Mouse (Mus musculus) left cerebral cortex, postnatal 14 days (tissue): Measurements from ENCODE around the gene Slc25a1. TPM values are rescaled to one million over a fixed set of nuclear protein-coding genes. Genes with fewer than 3 reads are reported as not detected.

ENCODE experiments used
- DNase-seq, 2 experiments: peaks; one replicate each; pipeline ENCODE4 v3.0.0; 2021 to 2022; ENCODE audit warnings: low spot score in 2 of 2, mixed read lengths in 1 of 2
- intact Hi-C: fragments of 180-260 bp; cut with DNase I; formaldehyde crosslinking; loops from one replicate; pipeline ENCODE4 v1.15.1; 2025
- total RNA-seq, 2 experiments: library from RNA; stranded (reverse); gene quantifications; 2 replicates each; pipeline ENCODE4 v1.2.3; 2021

Gene Slc25a1
- total RNA-seq, 2 experiments from 2014 or later = 52.4 to 53.8 TPM

DNA sequence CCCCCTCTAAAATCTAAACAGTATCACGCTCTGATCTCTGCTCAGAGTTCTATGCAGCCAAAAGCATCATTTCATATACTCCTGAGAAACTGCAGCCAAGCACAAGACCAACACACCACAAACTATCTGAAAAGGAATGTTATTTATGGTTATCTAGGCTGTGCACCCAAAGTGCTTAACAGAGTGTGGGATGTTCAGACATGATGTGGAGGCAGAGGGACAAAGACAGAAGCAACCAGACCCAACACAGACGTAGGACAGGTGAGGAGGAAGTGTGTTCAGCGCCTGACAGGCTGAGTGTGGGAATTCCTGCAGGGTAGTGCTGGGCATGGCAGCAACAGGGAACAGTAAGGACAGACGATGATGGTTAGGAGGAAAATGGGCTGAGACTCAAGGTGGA lies 48.4 kb downstream of the Slc25a1 start:
- peak in 1 of 2 experiments; percentile 35 for DNase-seq
- intact Hi-C loops = no loop called here

DNA sequence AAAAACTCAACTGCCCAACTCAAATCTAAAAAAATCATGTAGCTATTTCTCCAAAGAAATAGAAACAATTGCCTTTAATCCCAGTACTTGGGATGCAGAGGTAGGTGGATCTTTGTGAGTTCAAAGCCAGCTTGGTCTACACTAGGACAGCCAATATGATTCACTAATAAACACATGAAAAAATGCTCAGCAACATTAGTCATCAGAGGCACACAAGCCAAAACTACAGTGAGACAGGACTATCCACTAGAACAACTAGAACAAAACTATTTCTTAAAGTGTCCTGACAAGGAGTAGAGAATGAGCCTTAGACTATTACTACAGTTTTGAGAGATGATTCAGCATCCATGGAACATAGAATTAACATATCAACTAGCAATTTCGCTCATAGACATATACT lies 51.9 kb downstream of the Slc25a1 start:
- intact Hi-C loops = no loop called here
- DNase-seq = no peak

Other genes with a start within 250 kb of the Slc25a1 start
- gene Med15, start 195.3 kb downstream of the Slc25a1 start, total RNA-seq = 10 to 100 TPM; 68.9 to 70.1 TPM
- gene Klhl22, start 168.6 kb downstream of the Slc25a1 start, total RNA-seq = 10 to 100 TPM; 93.6 to 98.8 TPM
- 1 to 10 TPM; 3.8 to 4.5 TPM for gene Scarf2, start 130.9 kb downstream of the Slc25a1 start, total RNA-seq
- gene B830017H08Rik, start 95.1 kb downstream of the Slc25a1 start, total RNA-seq = 1 to 10 TPM; 3.5 to 5.0 TPM
- 10 to 100 TPM; 11.7 to 14.6 TPM for gene Car15, start 89.9 kb downstream of the Slc25a1 start, total RNA-seq
- gene Gm20518, start 36.5 kb downstream of the Slc25a1 start, total RNA-seq = 1 to 10 TPM; 1.5 to 2.0 TPM
- gene Tssk1, start 34.0 kb downstream of the Slc25a1 start, total RNA-seq = under 1 TPM; 0.11 to 0.23 TPM
- 100 to 1,000 TPM; 102 to 105 TPM for gene Dgcr2, start 29.7 kb downstream of the Slc25a1 start, total RNA-seq
- not detected for gene Tssk2, start 29.6 kb downstream of the Slc25a1 start, total RNA-seq
- gene Ess2, start 16.9 kb downstream of the Slc25a1 start, total RNA-seq = 10 to 100 TPM; 29.4 to 29.8 TPM
- gene Gsc2, start 13.2 kb downstream of the Slc25a1 start, total RNA-seq = not detected
- gene Vpreb2, start 52.2 kb upstream of the Slc25a1 start, total RNA-seq = not detected
- 100 to 1,000 TPM; 103 to 111 TPM for gene Dgcr6, start 124.6 kb upstream of the Slc25a1 start, total RNA-seq
- gene Prodh, start 162.0 kb upstream of the Slc25a1 start, total RNA-seq = 10 to 100 TPM; 27.1 to 33.7 TPM
- gene Rtn4r, start 199.4 kb upstream of the Slc25a1 start, total RNA-seq = 100 to 1,000 TPM; 105 to 118 TPM